Comparison of ENCODE assay signal across 23 mouse cellular contexts in the genomic region with DNA sequence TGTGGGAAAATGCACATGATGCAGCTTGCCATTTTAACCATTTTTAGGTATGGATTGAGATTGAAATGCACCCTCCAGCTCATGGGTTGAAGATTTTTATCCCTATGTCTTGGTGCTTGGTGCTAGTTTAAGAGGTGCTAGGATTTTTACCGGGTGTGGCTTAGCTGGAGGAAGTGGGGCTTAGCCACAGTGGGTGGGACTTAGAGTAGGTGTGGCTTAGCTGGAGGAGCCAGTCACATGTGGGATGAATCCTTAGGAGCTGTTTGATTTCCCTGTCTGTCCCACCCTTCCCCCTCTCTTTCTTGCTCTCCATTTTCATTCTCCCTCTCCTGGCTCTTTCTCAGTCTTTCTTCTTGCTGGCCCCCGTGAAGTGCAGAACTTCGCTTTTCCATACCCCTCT. TPM values are rescaled to one million over a fixed set of nuclear protein-coding genes. Genes with fewer than 3 reads are reported as not detected.
A peak's percentile ranks its signal among the peaks of the same experiment; 100 is the strongest.
DNase-seq lines count a peak whose midpoint lies in the region; ATAC-seq and TF ChIP-seq lines count a peak whose summit lies in the region.
"Had no signal": no experiment of that assay in that cellular context is flagged by ENCODE, and none has a peak within 500 bp of the region (broad histone marks: within the 10 kb centered on the region; RNA-seq: fewer than 3 reads in every experiment).

No protein-coding gene starts in this region.

- H3K27ac ChIP-seq in forebrain, embryonic 12.5 days = 0 out of 2 replicates have a peak overlapping the region, but pooled peaks have one; percentile 1
- no peak overlapping the region for H3K27ac ChIP-seq in forebrain, postnatal 0 days (ENCODE audit: low read depth, low read length)
- H3K27ac ChIP-seq in lung, embryonic 16.5 days (ENCODE audit: low read length) = no peak overlapping the region
- H3K27ac ChIP-seq: forebrain, embryonic 13.5 days; heart, adult 2 months; macrophage had no signal

- no peak overlapping the region for H3K4me3 ChIP-seq in forebrain, embryonic 12.5 days (replicated peaks)
- H3K4me3 ChIP-seq in forebrain, postnatal 0 days (ENCODE audit: low read depth, low read length) = no peak overlapping the region
- no peak overlapping the region for H3K4me3 ChIP-seq in lung, embryonic 16.5 days (ENCODE audit: low read length)
- H3K4me3 ChIP-seq: forebrain, embryonic 13.5 days; heart, adult 2 months; midbrain, embryonic 10.5 days had no signal

- peaks cover 62% of the 10 kb centered on the region for H3K36me3 ChIP-seq in forebrain, embryonic 12.5 days (replicated peaks)
- H3K36me3 ChIP-seq in forebrain, postnatal 0 days (ENCODE audit: insufficient read depth) = peaks cover 18% of the 10 kb centered on the region
- H3K36me3 ChIP-seq in lung, embryonic 16.5 days (ENCODE audit: control insufficient read depth, insufficient read depth, low read length) = peaks cover 6% of the 10 kb centered on the region; the same call in 1 of the 2 replicates

- no peaks in the 10 kb centered on the region for H3K27me3 ChIP-seq in forebrain, embryonic 12.5 days
- H3K27me3 ChIP-seq in forebrain, postnatal 0 days (ENCODE audit: insufficient read depth, low read length) = no peaks in the 10 kb centered on the region
- no peaks in the 10 kb centered on the region for H3K27me3 ChIP-seq in lung, embryonic 16.5 days (ENCODE audit: control insufficient read depth, insufficient read depth, low read depth, low read length)
- H3K27me3 ChIP-seq: forebrain, embryonic 13.5 days; Patski had no signal

- TF ChIP-seq CTCF in forebrain, postnatal 0 days (IDR thresholded peaks at IDR 0.05; ENCODE audit: low read depth) = no peak

- no peak for DNase-seq in forebrain, postnatal 0 days
- no peak for DNase-seq in lung, postnatal 14 days
- DNase-seq in ES-CJ7 (ENCODE audit: low read depth, low spot score) = peak; percentile 69
- DNase-seq in embryo, embryonic 11 days = peak; percentile 16
- no peak for DNase-seq in right cerebral cortex, adult 18-20 months
- DNase-seq: cerebellum, adult 11 months; cerebellum, postnatal 14 days; gastrocnemius, postnatal 14 days; heart, adult 2 months; kidney, adult 11 months; kidney, postnatal 10 days; right cerebral cortex, postnatal 4 days; thymus, postnatal 25 days had no signal

- no peak overlapping the region for H3K9ac ChIP-seq in forebrain, embryonic 12.5 days
- H3K9ac ChIP-seq in forebrain, postnatal 0 days = no peak overlapping the region
- no peak overlapping the region for H3K9ac ChIP-seq in lung, embryonic 16.5 days (ENCODE audit: low read length)
- H3K9ac ChIP-seq: forebrain, embryonic 13.5 days had no signal

- 46% methylated on average over 3 of the region's 3 CpGs for WGBS in forebrain, embryonic 12.5 days
- WGBS in forebrain, postnatal 0 days = 44% methylated on average over 3 of the region's 3 CpGs
- 51% methylated on average over 3 of the region's 3 CpGs for WGBS in lung, embryonic 16.5 days

- H3K4me1 ChIP-seq in forebrain, embryonic 12.5 days = peaks cover 3% of the 10 kb centered on the region; the same call in 1 of the 2 replicates
- H3K4me1 ChIP-seq in forebrain, postnatal 0 days (ENCODE audit: insufficient read depth) = no peaks in the 10 kb centered on the region
- H3K4me1 ChIP-seq in lung, embryonic 16.5 days (replicated peaks; ENCODE audit: control insufficient read depth, insufficient read depth, low read length) = peaks cover 2% of the 10 kb centered on the region; the same call in 1 of the 2 replicates

- ATAC-seq in forebrain, embryonic 12.5 days (ENCODE audit: low FRiP score) = no peak
- ATAC-seq in forebrain, postnatal 0 days = no peak
- ATAC-seq in lung, embryonic 16.5 days (ENCODE audit: low read depth) = peak; percentile 52; the same call in 1 of the 2 replicates
- ATAC-seq in CD4-positive, CD25-positive, alpha-beta regulatory T cell, adult 4 months = no peak
- ATAC-seq: forebrain, embryonic 13.5 days; hindbrain, embryonic 16.5 days; Patski had no signal

- H3K4me2 ChIP-seq in forebrain, embryonic 12.5 days = no peak overlapping the region
- H3K4me2 ChIP-seq in forebrain, postnatal 0 days (ENCODE audit: low read depth) = no peak overlapping the region
- no peak overlapping the region for H3K4me2 ChIP-seq in lung, embryonic 16.5 days (ENCODE audit: low read depth, low read length)
- H3K4me2 ChIP-seq: forebrain, embryonic 13.5 days had no signal

- H3K9me3 ChIP-seq in forebrain, embryonic 12.5 days = no peaks in the 10 kb centered on the region
- no peaks in the 10 kb centered on the region for H3K9me3 ChIP-seq in forebrain, postnatal 0 days (ENCODE audit: low read length)
- no peaks in the 10 kb centered on the region for H3K9me3 ChIP-seq in lung, embryonic 16.5 days (ENCODE audit: control insufficient read depth, low read length)
- H3K9me3 ChIP-seq: forebrain, embryonic 13.5 days; midbrain, embryonic 10.5 days had no signal

RNA-seq across cellular contexts. Expression of a gene that starts 32.5 kb away (rescaled TPM):
- 74.9 and 75.4 TPM in 2 replicates for polyA plus RNA-seq in forebrain, embryonic 12.5 days (2016; fragmentation: Nextera tagmentation; extraction: Ambion mirVana)
- total RNA-seq in forebrain, postnatal 0 days (2014; rRNA removed) = 60.0 and 73.8 TPM in 2 replicates
- polyA plus RNA-seq in forebrain, postnatal 0 days (2015; fragmentation: Nextera tagmentation; extraction: Ambion mirVana) = 32.3 and 34.5 TPM in 2 replicates
- polyA plus RNA-seq in lung, embryonic 16.5 days (2015; fragmentation: Nextera tagmentation; extraction: Ambion mirVana) = 34.3 and 34.7 TPM in 2 replicates
- 10 to 100 TPM in 1 of 2 experiments, 1 to 10 TPM in 1; 5.3 to 11.0 TPM for polyA plus RNA-seq in CD4-positive, CD25-positive, alpha-beta regulatory T cell, adult 4 months (2017; shearing (Covaris generic))

RNA-seq across cellular contexts. Expression of a gene that starts 59.6 kb away (rescaled TPM):
- 0.57 and 0.70 TPM in 2 replicates for polyA plus RNA-seq in forebrain, embryonic 12.5 days (2016; fragmentation: Nextera tagmentation; extraction: Ambion mirVana)
- total RNA-seq in forebrain, postnatal 0 days (2014; rRNA removed) = 0.69 and 2.1 TPM in 2 replicates
- 0.36 TPM in 1 of 2 replicates, not detected in the other for polyA plus RNA-seq in forebrain, postnatal 0 days (2015; fragmentation: Nextera tagmentation; extraction: Ambion mirVana)
- 0.84 and 3.2 TPM in 2 replicates for polyA plus RNA-seq in lung, embryonic 16.5 days (2015; fragmentation: Nextera tagmentation; extraction: Ambion mirVana)
- 1 to 10 TPM; 6.7 to 7.9 TPM for polyA plus RNA-seq in CD4-positive, CD25-positive, alpha-beta regulatory T cell, adult 4 months (2017; shearing (Covaris generic))
- total RNA-seq: neutrophil, adult 5-6 weeks had no signal
- polyA plus RNA-seq: embryonic facial prominence, embryonic 11.5 days; macrophage had no signal

Comparison
In these comparisons a context has a peak if more than half of its experiments do, and no peak if none do; other contexts are left out.
1. DNase-seq: peak in ES-CJ7 (single experiment) and embryo, embryonic 11 days (single experiment); none in forebrain, postnatal 0 days (single experiment), lung, postnatal 14 days (single experiment) and right cerebral cortex, adult 18-20 months (single experiment).